Mouse (Mus musculus) bone marrow macrophage, adult 2 months (primary cell): Measurements from ENCODE around the gene Gtf3c1. TPM values are rescaled to one million over a fixed set of nuclear protein-coding genes. Genes with fewer than 3 reads are reported as not detected.
A peak's percentile ranks its signal among the peaks of the same experiment; 100 is the strongest.

Experiments used
- H3K27ac ChIP-seq: 2 replicates; pipeline ENCODE4 v1.5.1; 2012; ENCODE audit warnings: low read depth, low read length; ENCODE audit not compliant: insufficient read depth
- H3K4me1 ChIP-seq: 2 replicates; pipeline ENCODE4 v1.6.1; 2012; ENCODE audit warnings: low read length; ENCODE audit not compliant: control insufficient read depth, insufficient read depth
- H3K4me3 ChIP-seq: 2 replicates; pipeline ENCODE4 v1.5.1; 2012; ENCODE audit warnings: mild to moderate bottlenecking, low read length, moderate library complexity; ENCODE audit not compliant: insufficient read depth
- CTCF ChIP-seq: IDR thresholded peaks from 2 replicates; pipeline ENCODE4 v1.5.1; 2012; ENCODE audit warnings: low read depth, mild to moderate bottlenecking, low read length, moderate library complexity
- POLR2A ChIP-seq: IDR thresholded peaks from 2 replicates; pipeline ENCODE4 v1.6.1; 2012; ENCODE audit warnings: mild to moderate bottlenecking, low read depth, low read length, borderline replicate concordance
- polyA plus RNA-seq: library from polyadenylated mRNA; stranded (reverse); fragments of >200 nt; gene quantifications from 2 replicates; pipeline ENCODE4 v1.2.4, GENCODE M21; 2012; ENCODE audit not compliant: missing spikeins, insufficient read depth, insufficient read length

The Gtf3c1 gene
- polyA plus RNA-seq, 1 experiment = 22.0 TPM

DNA sequence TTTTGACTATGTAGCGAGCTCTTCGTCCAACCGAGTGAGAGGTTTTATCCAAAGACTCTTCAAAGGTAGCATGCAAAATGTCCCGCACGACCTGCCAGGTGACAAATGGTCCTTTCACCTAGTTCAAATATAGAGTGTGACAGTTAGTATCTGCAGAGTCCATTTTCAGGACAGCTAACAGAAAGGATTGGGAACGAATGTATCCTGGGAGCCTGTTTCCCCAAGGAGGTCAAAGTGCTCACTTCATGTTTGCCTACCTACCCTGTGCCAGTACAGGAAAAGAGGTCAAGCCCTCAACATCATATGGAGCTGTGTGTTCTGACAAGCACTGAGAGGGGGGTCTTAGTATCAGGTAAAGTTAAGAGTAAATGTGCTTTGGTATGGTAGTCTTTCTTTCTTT, 50.1 kb downstream of the Gtf3c1 start:
- Histone ChIP-seq H3K27ac (no peak overlapping the region), H3K4me1 (no peaks in the 10 kb centered on the region), H3K4me3 (no peak overlapping the region)
- TF ChIP-seq POLR2A (no peak), CTCF (no peak)

DNA sequence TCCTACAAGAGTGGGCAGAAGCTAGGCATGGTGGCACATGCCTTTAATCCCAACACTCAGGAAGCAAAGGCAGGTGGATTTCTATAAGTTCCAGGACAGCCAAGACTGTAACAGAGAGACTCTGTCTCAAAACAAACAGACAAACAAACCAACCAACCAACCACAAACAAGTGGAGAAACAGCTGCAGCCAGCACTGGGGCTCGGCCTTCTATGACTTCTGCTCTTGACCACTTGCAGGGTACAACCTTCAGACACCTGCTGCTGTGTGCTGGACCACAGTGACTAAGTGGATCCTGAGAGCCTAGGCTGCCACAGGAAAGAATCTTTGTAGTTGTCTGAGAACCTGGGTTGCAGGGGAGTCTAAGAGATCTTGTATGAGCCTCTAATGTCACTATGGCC, 58.6 kb downstream of the Gtf3c1 start:
- Histone ChIP-seq H3K4me3 (no peak overlapping the region), H3K27ac (no peak overlapping the region), H3K4me1 (no peaks in the 10 kb centered on the region)
- no peak for TF ChIP-seq CTCF
- TF ChIP-seq POLR2A = no peak

DNA sequence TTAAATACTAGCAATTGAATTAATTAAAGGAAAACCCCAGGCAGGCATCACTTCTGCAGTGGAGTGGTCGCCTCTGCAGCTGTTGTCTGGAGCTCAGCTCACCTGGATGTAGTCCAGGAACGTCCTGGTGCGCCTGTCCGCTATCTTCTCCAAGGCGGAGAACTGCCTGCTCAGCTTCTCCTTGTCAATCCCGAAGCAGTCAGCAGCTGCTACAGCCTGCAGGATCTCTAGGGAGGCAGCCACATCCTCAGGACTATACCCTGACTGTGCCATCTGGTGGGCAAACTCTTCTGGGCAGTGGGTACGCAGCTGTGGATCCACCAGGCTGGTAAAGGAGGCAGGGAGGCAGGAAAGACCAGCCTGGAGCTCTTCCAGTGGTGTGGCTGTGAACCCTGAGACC, 62.2 kb downstream of the Gtf3c1 start:
- H3K4me3 ChIP-seq = no peak overlapping the region
- H3K4me1 ChIP-seq = no peaks in the 10 kb centered on the region
- no peak for TF ChIP-seq POLR2A
- TF ChIP-seq CTCF = no peak
- no peak overlapping the region for H3K27ac ChIP-seq

DNA sequence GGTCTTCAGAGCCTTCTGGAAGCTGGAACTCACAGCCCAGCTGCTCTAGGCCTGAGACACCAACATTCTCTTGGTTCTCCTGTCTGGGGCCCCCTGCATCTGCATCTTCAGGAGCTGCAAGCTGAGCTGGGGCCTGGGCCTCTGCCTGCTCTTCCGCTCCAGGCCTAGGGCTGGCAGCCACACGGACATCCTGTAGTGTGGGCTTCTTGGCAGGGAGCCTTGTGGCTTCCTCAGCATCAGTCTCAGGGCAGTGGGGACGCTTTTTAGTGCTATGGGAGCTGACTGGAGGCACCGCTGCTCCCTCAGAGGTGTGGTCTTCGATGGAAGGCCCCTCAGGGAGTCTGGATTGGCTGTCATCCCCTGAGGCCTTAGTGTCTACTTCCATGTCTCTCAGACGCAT, 63.7 kb downstream of the Gtf3c1 start:
- Histone ChIP-seq H3K27ac (no peak overlapping the region), H3K4me1 (no peaks in the 10 kb centered on the region), H3K4me3 (no peak overlapping the region)
- TF ChIP-seq CTCF = no peak
- TF ChIP-seq POLR2A = no peak

DNA sequence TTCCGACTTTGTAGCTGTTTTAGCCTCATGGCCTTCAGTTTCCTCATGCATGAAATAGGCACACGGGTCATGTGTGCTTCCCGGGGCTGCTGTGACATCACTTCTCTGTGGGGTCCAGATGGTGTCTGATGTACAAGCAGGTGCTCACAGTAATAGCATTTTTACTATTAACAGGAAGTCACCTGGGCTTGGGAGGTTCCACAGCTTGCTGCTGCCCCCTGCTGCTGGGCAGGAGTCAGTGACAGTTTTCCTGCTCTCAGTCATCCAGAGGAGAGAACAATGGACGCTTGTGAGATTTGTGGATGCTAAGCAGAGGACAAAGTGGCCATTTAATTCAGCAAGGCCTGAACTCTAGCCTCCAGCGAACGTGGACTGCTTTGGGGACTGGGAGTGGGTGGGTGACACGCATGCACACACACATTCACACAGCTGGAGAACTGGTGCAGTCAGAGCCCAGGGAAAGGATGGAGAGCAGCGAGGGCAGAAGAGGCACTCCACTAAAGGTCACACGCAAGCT, 68.7 kb downstream of the Gtf3c1 start:
- H3K4me1 ChIP-seq = peaks cover 16% of the 10 kb centered on the region
- TF ChIP-seq POLR2A (no peak), CTCF (peak; percentile 99)
- H3K4me3 ChIP-seq = no peak overlapping the region
- no peak overlapping the region for H3K27ac ChIP-seq

DNA sequence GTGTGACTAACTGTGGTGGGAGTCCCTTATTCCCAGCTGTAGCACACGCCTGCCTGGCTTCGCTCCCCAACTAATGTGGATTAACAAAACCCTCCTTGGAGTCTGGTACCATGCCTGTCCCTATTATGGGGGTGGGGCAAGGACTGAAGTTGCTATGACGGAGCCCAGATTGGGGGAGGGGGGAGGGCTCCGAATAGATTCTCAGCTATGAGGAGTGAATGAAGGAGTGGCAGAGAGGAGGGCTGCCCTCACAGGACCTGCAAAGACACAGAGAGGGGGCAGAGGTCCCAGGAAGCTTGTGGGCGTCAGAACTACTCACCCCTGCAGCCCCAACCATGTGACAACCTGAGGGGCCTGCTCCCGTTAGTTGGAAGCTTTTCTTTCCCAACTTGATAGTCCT, 69.2 kb downstream of the Gtf3c1 start:
- H3K4me3 ChIP-seq = no peak overlapping the region
- H3K4me1 ChIP-seq = peaks cover 16% of the 10 kb centered on the region
- H3K27ac ChIP-seq = no peak overlapping the region
- TF ChIP-seq POLR2A (no peak), CTCF (no peak)

DNA sequence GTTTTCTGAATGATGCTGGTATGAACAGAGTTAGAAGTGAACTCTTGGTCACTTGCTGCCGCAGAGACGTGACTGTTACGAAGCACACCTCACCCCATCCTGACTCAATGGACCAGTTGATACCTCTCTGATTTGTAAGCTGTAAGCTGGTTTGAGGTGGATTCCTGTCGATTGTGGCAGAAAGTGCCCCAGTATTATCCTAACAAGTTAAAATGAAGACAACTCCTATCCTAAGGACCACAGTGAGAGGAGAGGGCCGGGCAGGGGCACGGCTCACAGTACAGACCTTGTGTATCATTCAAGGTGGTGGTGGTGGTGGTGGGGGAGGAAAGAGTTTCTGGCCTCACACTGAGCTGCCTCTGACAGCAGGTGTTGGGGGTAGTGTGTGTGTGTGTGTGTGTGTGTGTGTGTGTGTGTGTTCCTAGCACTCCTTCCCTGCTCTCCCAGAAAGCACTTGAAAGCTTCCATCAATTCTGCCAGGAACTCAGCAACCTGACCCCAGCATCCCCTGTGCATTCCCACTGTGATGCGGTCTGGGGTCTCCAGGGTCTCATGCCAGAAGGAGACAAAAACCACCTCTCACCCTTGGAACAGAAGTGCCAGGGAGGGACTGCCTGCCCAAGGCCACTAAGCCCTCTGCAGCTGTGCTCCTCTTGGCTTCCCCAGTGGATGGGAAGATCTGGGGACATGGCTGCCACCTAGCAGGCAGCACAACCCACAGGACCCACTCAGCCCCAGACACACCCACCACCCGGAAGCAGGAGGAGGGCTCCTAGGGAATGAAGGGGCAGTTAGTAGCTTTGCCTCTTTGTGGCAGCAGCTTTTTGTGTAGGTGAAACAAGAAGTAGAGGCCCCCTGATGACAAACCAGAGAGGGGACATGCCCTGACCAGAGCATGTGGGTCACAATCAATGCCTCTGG, 70.1 kb downstream of the Gtf3c1 start:
- Histone ChIP-seq H3K4me1 (peaks cover 16% of the 10 kb centered on the region), H3K4me3 (no peak overlapping the region), H3K27ac (no peak overlapping the region)
- TF ChIP-seq POLR2A (no peak), CTCF (no peak)

DNA sequence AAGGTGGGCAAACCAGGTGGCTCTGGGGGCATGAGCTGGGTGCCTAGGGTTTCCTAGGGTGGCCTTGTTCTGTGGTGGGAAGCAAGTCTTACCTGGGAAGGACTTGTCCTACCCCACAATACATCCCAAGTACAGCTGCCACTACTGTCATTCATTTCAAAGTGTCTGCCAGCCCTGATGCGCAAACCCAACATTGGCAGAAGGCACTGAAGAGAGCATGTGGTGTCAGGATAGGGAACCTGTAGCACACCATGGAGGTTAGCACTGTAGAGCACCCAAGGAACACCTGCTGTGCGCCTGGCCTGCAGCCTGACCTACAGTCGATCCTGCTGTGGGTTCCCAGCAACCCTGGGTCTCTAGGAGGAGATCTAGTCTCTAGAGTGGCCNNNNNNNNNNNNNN, 76.6 kb downstream of the Gtf3c1 start:
- TF ChIP-seq CTCF (no peak), POLR2A (no peak)
- Histone ChIP-seq H3K4me3 (0 out of 2 replicates have a peak overlapping the region, but pooled peaks have one; percentile 1), H3K4me1 (peaks cover 24% of the 10 kb centered on the region), H3K27ac (0 out of 2 replicates have a peak overlapping the region, but pooled peaks have one; percentile 46)

DNA sequence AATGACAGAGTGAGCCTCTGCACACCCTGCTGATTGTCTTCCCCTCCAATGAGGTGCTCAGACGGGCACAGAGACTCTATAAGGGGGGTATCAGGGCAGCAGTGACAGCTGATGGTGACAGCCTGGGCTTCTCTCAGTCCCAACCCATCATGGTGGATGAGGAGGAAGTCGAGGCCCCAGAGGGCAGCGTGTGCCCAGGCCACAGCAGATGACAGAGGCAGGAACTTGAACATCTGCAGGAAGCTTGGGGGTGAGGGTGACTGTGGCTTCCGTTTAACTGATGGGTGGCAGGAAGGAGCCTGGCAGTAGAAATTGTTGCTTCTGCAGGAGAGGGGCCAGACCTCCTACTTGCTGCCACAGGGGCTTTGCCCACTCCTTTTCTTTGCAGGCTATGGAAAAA, 77.3 kb downstream of the Gtf3c1 start:
- H3K4me3 ChIP-seq = peak overlapping the region; percentile 1; the same call in 1 of the 2 replicates
- peaks cover 19% of the 10 kb centered on the region for H3K4me1 ChIP-seq

DNA sequence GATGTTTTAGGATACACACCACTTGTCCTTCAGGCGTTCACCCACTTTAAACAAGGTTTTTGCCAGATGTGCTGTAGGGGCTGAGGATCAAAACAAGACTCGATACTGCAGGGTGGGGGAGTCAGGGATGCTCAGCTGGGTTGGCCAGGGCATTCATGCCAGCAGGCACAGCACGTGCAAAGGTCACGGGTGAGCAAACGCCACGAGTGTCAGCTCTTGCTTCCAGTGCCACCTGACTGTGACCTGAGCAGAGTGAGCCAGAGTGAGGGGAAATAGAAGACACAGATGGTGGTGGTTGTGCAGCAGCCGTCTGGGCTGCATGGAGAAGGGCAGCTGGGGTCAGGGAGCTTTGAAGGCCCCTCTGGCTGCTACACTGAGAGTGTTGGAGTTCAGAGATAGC, 81.8 kb downstream of the Gtf3c1 start:
- TF ChIP-seq POLR2A = no peak
- no peak for TF ChIP-seq CTCF
- Histone ChIP-seq H3K4me1 (peaks cover 33% of the 10 kb centered on the region), H3K27ac (no peak overlapping the region), H3K4me3 (no peak overlapping the region)

More for the DNA sequence above, 77.3 kb downstream of the Gtf3c1 start:
- H3K27ac ChIP-seq = peak overlapping the region; percentile 56
- TF ChIP-seq CTCF = no peak
- TF ChIP-seq POLR2A = no peak

DNA sequence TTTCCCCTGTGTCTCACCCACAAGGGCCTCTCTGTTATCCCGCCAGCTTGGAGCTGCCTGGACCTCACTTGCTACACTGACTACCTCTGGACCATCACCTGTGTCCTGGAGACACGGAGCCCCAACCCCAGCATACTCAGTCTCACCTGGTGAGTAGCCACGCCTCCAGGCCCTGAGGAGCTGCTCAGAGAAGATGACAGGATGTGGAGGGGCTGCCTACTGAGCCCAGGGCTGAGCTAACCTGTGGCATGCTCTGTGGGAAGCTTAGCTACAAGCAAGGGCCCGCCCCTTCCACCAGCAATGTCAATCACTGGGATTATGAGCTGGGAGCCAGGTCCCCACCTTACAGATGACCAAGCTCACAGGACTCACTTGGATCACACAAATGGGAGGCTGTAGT, 82.4 kb downstream of the Gtf3c1 start:
- H3K27ac ChIP-seq = no peak overlapping the region
- no peak overlapping the region for H3K4me3 ChIP-seq
- H3K4me1 ChIP-seq = peaks cover 28% of the 10 kb centered on the region
- TF ChIP-seq POLR2A (no peak), CTCF (no peak)
